ENCODE assay signal across 25 mouse cellular contexts in the genomic region with DNA sequence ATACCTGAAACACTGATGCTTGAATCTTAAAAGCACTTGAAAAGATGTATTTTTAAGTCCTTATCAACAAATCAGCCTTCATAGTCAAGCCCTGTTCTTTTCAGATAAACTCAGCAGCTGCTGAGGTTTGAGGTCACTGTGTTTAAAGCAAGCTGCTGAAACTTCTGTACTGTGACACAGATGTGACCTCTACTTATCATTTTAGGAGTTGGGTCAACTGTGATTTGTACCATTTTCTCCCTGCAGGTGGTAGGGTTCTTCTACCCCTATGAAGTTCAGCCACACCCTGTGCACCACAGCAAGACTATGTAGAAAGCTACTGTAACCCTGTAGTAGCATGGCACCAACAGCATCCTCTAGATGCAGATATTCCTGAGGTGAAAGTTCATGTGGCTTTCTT. TPM values are rescaled to one million over a fixed set of nuclear protein-coding genes. Genes with fewer than 3 reads are reported as not detected.
"Had no signal": no experiment of that assay in that cellular context is flagged by ENCODE, and none has a peak within 500 bp of the region (broad histone marks: within the 10 kb centered on the region; RNA-seq: fewer than 3 reads in every experiment).

No protein-coding gene starts in this region.

- H3K27me3 ChIP-seq: heart, embryonic 13.5 days; heart, embryonic 15.5 days; hindbrain, embryonic 12.5 days; intestine, embryonic 15.5 days; limb, embryonic 12.5 days had no signal

- H3K4me1 ChIP-seq: heart, embryonic 15.5 days; hindbrain, embryonic 10.5 days; hindbrain, embryonic 12.5 days; limb, embryonic 12.5 days had no signal

- H3K9me3 ChIP-seq: heart, embryonic 13.5 days; heart, embryonic 15.5 days; hindbrain, embryonic 10.5 days; hindbrain, embryonic 12.5 days; intestine, embryonic 15.5 days; limb, embryonic 10.5 days; limb, embryonic 12.5 days had no signal

- ATAC-seq: forebrain, postnatal 0 days; hindbrain, embryonic 16.5 days; inflammation-experienced regulatory T-cells, adult 6 months; intestine, embryonic 15.5 days; intestine, postnatal 0 days had no signal

- DNase-seq: forebrain, postnatal 0 days; gastrocnemius, postnatal 14 days; gastrocnemius, postnatal 36 days; heart, adult 11 months; heart, adult 2 months; heart, postnatal 4 days; kidney, adult 18-20 months; kidney, adult 8-10 months; kidney, postnatal 10 days; kidney, postnatal 4 days had no signal

- H3K27ac ChIP-seq: heart, adult 2 months; heart, embryonic 13.5 days; heart, embryonic 15.5 days; hindbrain, embryonic 10.5 days; hindbrain, embryonic 12.5 days; hindbrain, embryonic 14.5 days; intestine, embryonic 15.5 days; layer of hippocampus, adult 2 months; limb, embryonic 10.5 days; limb, embryonic 12.5 days had no signal

- H3K4me3 ChIP-seq: heart, adult 2 months; heart, embryonic 13.5 days; heart, embryonic 15.5 days; hindbrain, embryonic 10.5 days; hindbrain, embryonic 12.5 days; intestine, embryonic 15.5 days; layer of hippocampus, adult 2 months; left cerebral cortex, adult 2 months; limb, embryonic 10.5 days; limb, embryonic 12.5 days had no signal

- H3K4me2 ChIP-seq: heart, embryonic 11.5 days; heart, embryonic 13.5 days; heart, embryonic 15.5 days; hindbrain, embryonic 12.5 days; hindbrain, embryonic 14.5 days; intestine, embryonic 15.5 days; limb, embryonic 12.5 days had no signal

- H3K9ac ChIP-seq: forebrain, postnatal 0 days; heart, embryonic 13.5 days; heart, embryonic 15.5 days; hindbrain, embryonic 12.5 days; hindbrain, embryonic 14.5 days; intestine, embryonic 15.5 days; limb, embryonic 12.5 days had no signal

RNA-seq across cellular contexts. Expression of gene Il17rb, which starts 11.4 kb away (rescaled TPM):
- total RNA-seq: gastrocnemius, postnatal 36 days; heart, adult 2 months had no signal

RNA-seq across cellular contexts. Expression of gene Chdh, which starts 11.5 kb away (rescaled TPM):
- polyA plus RNA-seq: heart, postnatal 0 days had no signal
